Mouse (Mus musculus): Measurements from ENCODE around the gene Filip1.

DNA sequence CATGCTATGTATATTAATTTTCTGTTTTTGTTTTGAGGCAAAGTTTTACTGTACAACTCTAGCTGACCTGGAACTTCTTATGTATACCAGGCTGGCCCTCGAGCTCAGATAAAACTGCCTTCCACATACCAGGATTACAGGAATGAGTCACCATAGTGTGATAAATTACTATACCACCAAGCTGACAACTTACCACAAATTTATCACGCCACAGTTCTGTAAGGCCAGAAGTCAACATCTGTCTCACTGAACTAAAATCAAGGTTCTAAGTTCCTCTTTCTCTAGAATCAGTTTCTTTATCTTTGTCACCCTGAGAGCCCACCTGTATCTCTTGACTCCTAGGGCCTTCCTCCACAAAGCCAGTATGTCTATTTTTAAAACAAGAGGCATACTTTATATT is 45.0 kb upstream of the Filip1 start:
- TF ChIP-seq KAT2A (conservative IDR thresholded peaks at IDR 0.05; ENCODE audit: low read depth, low read length): no peak
- peak; percentile 63 for TF ChIP-seq TCF12 (IDR thresholded peaks at IDR 0.05; ENCODE audit: low read depth, low read length)
- TF ChIP-seq MAFK (IDR thresholded peaks at IDR 0.05; ENCODE audit: borderline replicate concordance, low read depth, low read length): no peak

Measured in MEL (cell line).